Mouse (Mus musculus) granulocyte monocyte progenitor cell, adult 5-6 weeks (primary cell): ENCODE results near the gene Zcchc7. TPM values are rescaled to one million over a fixed set of nuclear protein-coding genes. Genes with fewer than 3 reads are reported as not detected.

Experiments
- ATAC-seq: replicated peaks from 2 replicates; pipeline ENCODE4 v1.8.0; 2016; ENCODE audit warnings: mild to moderate bottlenecking, moderate TSS enrichment, inconsistent platforms; ENCODE audit not compliant: poor library complexity, severe bottlenecking
- total RNA-seq, 2 experiments: library from RNA; stranded (forward) in 1 of 2; stranded (reverse) in 1 of 2; fragments of 200-712, 200-1000 nt in 1 of 2; fragments of >200 nt in 1 of 2; fragmentation: Nextera tagmentation in 1 of 2; gene quantifications; 2 replicates each; pipeline ENCODE4 v1.2.3; 2014 to 2017

The Zcchc7 gene
- total RNA-seq, 2 experiments from 2014 or later, result 42.2 to 64.3 TPM

- ATAC-seq, result no peak
These were observed 191.8 kb downstream of the Zcchc7 start for GRCm38 (mm10) chr4:44947464-44947863.

- no peak for ATAC-seq
These were observed 192.6 kb downstream of the Zcchc7 start for GRCm38 (mm10) chr4:44948314-44948713.

GRCm38 (mm10) chr4:44953041-44953440 is 197.4 kb downstream of the Zcchc7 start:
- ATAC-seq, result no peak

GRCm38 (mm10) chr4:44958776-44959175 is 203.1 kb downstream of the Zcchc7 start:
- no peak for ATAC-seq

GRCm38 (mm10) chr4:44959220-44959619 is 203.5 kb downstream of the Zcchc7 start:
- ATAC-seq, result no peak

GRCm38 (mm10) chr4:44963156-44963555 is 207.5 kb downstream of the Zcchc7 start:
- no peak for ATAC-seq

- no peak for ATAC-seq
These were observed 209.5 kb downstream of the Zcchc7 start for GRCm38 (mm10) chr4:44965175-44965574.

- no peak for ATAC-seq
These were observed 210.1 kb downstream of the Zcchc7 start for GRCm38 (mm10) chr4:44965736-44966135.

- no peak; the same call in 1 of the 2 replicates for ATAC-seq
These were observed 211.7 kb downstream of the Zcchc7 start for GRCm38 (mm10) chr4:44967402-44967801.

- ATAC-seq, result no peak
These were observed 214.4 kb downstream of the Zcchc7 start for GRCm38 (mm10) chr4:44970056-44970455.

- peak; percentile 44; the same call in 1 of the 2 replicates for ATAC-seq
These were observed 215.0 kb downstream of the Zcchc7 start for GRCm38 (mm10) chr4:44970612-44971110.

GRCm38 (mm10) chr4:44973450-44973849 is 217.8 kb downstream of the Zcchc7 start:
- ATAC-seq, result peak; percentile 94

- peak; percentile 75 for ATAC-seq
These were observed 218.2 kb downstream of the Zcchc7 start for GRCm38 (mm10) chr4:44973871-44974270.

- no peak for ATAC-seq
These were observed 218.7 kb downstream of the Zcchc7 start for GRCm38 (mm10) chr4:44974331-44974730.

- ATAC-seq, result no peak
These were observed 220.4 kb downstream of the Zcchc7 start for GRCm38 (mm10) chr4:44976026-44976615.

GRCm38 (mm10) chr4:44976921-44977710 is 221.4 kb downstream of the Zcchc7 start:
- no peak for ATAC-seq

- ATAC-seq, result no peak
These were observed 222.5 kb downstream of the Zcchc7 start for GRCm38 (mm10) chr4:44978175-44978574.

- ATAC-seq, result no peak
These were observed 224.2 kb downstream of the Zcchc7 start for GRCm38 (mm10) chr4:44979794-44980338.

- ATAC-seq, result peak; percentile 92
These were observed 225.8 kb downstream of the Zcchc7 start, which contains the start of gene Grhpr for GRCm38 (mm10) chr4:44981280-44981973. TSS of gene Grhpr (plus strand) at chr4:44981395.
